Mouse (Mus musculus): Measurements from ENCODE around the gene Fahd1.

The Fahd1 gene

DNA sequence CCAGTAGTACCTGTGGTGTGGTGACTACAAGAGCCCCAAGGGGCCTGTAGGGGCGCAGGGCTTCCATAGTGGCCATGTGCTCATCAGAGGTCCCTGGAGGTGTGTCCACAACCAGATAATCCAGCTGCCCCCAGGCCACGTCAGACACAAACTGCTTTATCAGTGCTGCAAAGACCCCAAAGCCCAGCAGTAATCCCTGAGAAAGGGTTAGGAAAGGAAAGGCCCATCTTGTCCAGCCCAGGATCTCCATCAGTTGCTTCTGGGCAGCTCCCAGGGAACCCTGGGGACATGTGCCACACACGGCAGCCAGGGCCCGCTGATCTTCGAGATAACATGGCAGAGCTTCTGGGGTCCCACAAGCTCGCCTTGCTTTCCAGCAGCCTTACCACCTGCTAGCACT, 34.2 kb upstream of the Fahd1 start:
- DNase-seq = no peak

DNA sequence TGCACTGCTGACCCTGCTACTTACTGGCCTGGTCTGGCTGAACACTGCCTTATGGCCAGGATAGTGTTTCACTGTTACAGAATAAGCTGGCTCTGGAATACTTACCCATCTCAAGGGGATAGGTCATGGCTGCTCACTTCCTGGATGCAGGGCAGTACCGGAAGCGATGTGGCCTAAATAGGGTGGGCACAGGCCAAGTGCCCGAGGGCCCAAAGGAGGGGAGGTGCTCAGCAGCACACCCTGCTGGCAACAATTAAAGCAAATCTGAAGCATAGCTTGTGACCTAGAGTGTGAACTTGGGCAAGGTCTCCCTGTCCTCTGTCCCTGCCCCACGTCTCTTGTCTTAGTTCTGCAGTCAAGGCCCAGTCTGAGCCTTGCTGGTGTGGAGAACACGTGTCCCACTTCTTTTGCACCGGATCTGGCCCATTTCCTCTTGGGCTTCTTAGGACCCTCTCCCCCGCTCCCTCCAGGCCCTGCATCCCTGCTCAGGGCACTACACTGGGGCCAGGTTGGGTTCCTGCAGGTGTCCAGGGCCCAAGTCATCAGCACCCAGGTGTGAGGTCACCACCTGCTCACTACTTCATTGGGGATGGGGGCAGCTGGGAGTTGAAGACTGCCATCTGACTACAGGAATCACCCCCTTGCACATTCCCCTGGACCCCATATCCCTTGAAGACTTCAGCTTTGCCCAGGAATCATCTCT, 31.7 kb upstream of the Fahd1 start:
- no peak for DNase-seq

DNA sequence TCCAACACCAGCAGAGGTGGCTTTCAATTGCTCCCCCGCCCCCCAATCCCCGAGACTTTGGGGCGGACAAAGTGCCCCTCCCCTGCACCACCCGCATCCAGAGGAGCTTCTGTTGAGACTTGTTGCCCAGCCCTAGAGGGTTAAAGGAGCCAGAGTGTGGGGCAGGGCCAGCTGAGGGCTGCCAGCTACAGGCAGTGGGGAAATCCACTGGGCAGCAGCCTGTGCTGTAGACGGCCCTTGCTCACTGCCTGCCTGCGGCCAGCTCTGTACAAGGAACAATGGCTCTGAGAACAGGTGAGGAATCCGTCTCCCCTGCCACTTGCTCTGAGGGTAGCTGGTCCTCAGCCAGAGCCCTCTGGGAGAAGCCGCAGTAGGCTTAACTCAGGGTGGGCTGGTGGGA, 28.4 kb upstream of the Fahd1 start:
- no peak for DNase-seq

DNA sequence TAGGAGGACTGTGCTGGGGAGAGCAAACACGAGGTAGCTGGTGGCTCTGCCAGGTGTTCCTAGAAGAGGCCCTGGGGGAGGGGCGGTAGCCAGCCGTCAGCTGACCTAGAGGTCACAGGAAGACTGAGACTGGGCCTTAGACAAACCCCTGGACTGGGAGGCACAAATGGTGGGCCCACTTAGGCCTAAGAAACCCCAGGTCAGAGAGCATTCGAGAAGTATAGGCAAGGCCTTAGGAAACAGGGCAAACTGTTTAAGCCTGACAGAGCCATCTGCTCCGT, 27.9 kb upstream of the Fahd1 start:
- DNase-seq = no peak

DNA sequence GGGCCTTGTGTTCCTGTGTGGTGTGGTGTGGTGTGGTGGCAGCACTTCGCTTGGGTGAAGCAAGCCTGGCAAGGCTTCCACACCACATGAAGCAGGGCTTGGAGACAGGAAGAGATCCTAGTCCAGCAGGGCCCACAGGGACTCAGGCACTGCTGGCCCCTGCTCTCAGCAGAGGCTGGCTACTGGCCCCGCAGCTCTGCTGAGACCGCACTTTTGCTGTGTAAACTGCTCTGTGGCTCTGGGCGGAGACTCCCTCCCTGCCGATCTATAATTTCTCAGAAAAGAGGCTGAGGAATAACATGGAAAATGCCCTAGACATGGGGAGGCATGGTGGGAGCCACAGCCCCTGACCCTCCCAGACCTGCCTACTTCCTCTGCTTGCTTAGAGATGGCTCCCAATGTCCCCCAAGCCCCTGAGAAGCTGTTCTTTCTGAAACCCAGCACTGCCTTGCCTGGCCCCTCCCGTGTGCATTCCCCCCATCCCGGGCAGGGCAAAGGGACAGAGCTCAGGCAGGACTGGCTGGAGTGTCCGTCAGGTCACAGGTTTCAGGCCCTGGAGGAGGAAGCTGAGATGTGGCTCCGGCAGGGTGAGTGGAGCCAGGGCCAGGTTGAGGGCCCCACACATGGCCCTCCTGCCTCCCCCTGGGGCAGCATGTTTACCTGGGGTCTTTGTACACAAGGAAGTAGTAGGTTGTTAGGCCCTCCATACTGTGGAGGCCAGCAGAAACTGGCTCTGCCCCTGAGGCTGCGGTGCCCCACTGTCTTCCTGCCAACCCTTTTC, 27.4 kb upstream of the Fahd1 start:
- DNase-seq = no peak

DNA sequence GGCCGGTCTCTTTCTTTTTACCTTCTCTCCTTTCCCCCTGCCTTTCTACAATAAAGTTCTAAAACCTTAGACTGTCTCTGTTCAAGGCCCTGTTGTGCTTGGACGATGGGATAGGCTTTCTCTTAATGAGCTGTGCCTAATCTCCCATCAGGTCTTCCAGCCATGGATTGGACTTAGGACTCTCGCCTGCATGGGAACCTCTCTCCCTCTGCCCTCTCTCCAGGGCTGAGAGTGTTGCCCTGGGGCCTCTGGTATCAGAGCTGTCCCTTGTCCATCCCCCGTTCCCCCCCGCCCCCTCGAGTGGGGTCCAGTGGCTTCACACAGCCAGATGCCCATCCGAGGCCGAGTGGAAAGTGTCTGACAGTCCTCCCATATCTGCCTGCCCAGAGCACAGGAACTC, 24.8 kb upstream of the Fahd1 start:
- DNase-seq = no peak

DNA sequence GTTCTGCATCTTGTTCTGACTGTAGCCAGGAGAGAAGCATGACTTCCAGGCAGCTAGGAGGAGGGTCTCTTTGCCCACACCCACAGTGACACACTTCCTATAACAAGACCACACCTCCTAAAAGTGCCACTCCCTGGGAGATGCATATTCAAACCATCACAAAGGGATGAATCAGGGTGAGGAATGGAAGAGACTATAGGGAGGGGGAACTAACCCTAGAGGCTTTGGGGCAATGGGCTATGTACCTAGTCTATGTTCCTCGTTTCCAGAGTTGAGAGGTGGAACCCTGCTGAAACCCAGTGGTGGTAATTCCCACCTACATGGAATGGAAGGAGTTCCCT, 24.2 kb upstream of the Fahd1 start:
- no peak for DNase-seq

DNA sequence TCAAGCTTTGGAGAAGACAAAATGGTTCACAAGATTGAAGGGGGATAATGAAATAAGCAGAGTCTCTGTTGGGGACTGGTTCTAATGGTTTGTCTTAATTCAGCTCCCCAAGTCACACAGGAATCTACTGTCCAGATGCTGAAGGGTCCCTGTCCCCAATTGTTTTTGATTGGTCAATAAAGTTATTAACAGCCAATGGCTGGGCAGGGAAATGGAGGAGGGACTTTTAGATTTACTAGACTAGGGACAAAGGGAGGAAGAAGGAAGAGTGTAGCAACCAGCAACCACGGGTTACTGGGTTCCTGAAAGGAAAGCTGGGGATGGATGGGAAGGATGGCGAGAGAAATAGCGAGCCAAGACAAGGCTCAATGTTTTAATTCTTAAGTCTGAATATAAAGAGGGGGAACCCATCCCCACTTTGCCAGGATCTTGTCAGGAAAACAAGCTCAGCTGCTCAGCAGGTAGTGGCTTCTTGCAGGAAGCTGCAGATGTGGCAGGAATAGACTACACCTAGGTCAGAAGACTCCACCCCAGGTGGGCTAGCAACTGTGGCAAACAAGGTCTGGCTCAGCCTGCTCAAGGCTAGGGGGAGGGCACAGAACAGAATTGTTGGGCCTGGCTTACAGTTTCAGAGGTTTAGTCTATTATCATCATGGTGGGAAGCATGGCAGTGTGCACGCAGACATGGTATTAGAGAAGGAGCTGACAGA, 23.7 kb upstream of the Fahd1 start:
- no peak for DNase-seq

DNA sequence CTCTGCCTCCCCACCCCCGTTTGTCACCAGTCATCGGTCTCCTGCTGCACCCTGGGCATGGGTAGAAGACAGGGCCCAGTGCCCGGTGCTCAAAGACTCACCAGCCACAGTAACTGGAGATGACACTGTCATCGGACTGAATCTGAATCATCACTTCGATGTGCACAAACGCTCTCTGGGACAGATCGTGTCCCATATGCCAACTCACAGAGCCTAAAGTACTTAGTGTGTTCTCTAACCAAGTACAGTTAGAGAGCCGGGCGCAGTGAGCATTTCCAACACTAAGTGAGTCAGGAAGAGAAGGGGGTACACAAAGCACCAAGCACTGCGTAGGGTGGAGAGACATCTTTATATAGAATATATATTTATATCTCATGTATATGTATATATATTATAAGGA, 17.8 kb upstream of the Fahd1 start:
- no peak for DNase-seq

DNA sequence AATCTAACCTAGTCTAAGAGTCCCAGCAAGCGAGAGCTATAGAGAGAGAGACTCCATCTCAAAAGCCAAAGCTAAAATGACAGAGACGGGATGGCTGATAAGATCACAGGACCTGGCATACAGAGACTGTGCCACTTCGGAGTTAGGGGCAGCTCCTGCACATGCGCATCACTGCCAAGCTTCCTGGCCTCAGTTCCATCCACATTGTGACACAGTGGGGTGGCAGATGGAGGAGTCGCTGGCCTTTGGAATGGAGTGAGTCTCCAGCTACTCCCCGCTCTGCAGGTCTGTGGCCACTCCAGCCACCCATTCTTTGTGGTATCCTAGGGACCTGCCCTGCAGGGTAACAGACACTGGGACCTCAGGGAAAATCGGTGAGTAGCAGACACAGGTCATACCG, 15.6 kb upstream of the Fahd1 start, which contains the start of gene Igfals:
Gene Igfals (plus strand): TSS at position 222 of the 400 bp plus-strand sequence.
- no peak for DNase-seq

DNA sequence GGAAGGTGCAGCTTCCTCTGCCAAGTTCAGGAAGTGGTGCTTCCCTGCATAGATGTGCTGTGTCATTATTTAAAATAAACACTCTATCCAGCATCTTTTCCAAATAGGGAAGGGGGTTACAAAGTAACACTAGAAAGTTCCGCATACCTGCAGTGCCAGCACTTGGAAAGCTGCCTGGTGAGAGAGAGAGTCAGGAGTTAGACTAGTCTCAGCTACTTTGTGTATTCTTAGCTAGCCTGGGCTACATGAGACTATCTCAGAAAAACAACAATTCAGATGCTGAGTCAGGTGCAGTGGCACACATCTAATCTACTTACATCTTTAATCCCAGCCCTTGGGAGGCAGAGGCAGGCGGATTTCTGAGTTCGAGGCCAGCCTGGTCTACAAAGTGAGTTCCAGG, 11.6 kb upstream of the Fahd1 start:
- DNase-seq = no peak

DNA sequence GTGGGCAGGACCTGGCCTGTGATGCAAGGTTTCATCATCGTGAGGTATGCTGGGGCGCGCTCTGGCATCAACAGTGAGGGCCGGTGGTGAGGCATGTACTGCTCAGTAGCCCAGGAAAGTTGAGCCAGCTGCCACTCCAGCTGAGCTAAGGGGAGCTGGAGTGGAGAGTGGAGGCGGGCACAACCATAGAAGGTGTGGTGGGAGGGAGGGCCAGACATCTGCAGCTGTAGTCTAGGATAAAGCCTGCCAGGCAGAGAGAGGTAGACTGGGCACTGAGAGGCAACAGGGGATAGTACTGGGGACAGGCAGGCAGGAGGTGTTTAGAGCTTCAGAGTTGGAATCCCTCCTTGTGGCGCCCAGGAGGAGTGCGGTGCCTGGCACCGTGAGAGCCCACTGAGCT, 9.9 kb upstream of the Fahd1 start:
- no peak for DNase-seq

DNA sequence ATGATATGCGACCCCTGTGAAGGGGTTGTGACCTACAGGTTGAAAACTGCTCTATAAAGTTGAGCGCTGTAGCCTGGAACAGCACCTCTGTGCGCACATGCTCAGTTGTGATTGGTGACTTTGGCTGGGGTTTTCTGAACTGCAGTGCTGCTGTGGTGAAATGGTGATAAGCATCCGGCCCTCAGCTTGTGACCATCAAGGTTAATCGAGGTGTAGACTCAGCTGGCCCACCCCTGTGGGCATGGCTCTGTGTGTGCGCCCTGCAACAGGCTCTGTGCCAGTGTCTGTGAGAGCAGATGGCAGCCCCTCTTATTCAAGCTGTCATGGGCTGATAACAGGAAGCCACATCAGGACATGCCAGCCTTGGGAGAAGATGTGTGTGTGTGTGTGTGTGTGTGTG, 8.8 kb upstream of the Fahd1 start:
- no peak for DNase-seq

DNA sequence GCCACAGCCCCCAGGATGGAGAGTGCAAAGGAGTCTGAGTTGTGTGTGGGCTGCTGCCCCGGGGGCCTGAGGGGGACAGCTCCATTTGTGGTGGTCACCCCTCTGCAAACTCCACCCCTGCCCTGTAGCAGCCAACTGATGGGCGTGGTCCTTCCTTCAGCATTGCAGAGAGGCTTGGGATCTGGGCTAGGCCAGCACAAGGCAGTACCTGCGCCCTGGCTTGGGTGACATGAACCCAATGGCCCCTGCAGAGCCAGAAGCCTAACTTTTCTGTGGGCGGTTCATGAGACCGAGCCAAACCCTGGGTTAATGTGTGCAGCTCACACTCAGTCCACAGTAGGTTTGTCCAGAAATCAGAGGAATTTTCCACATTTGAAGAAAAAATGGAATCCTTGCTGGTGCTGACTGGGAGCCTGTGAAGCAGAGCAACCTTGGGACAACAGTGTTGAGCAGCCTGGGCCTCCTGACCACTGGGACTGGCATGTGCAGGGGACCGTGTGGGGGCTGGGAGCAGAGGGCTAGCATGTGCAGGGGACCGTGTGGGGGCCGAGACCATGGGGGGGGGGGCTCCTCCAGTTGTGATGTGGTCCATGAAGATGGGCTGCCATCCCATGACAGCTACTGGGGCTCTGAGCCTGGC, 7.8 kb upstream of the Fahd1 start:
- no peak for DNase-seq

DNA sequence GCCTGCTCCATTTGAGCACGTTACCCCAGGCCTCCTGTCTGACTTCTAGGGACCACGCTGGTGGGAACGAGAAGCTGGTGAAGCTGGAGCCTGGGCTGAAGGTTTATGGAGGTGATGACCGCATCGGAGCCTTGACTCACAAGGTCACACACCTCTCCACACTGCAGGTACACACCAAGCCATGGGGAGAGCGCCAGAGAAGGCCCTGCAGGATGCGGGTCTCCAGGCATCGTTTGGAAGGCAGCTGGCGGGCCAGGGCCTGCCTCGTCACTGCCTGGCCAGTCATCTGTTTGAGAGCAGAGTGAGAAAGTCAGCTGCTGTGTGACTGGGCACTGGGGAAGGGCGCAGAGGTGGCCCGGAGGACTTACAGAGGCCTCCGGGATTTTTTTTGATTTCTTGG, 6.4 kb upstream of the Fahd1 start:
- DNase-seq = no peak

DNA sequence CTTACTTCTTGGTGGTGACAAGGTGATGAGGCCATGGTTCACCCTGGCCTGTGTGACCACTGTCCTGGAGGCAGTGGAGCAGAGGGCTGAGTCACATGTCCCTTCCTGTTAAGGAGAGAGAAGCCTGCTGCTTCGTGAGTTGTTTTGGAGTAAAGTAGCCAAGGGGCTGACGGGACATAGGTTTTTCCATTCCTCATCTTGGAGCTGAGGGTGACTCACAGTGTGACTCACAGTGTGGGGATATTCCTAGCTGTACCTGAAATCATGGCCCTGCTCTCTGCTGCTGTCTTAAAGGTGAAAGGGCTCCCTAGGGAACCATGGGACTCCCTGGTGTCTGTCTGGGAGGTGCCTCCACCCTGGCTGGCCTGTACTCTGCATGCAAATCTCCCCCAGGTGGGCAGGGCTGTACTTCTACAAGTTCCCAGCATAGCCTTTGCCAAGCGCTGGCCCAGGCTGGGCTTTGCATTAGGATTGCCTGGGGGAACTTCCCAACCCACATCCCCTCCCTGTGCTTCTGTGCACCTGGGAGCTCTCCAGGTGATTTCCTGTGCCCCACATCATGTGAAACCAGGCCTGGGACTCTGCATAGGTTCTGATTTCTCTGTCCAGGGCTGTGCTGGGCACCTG, 5.8 kb upstream of the Fahd1 start:
- no peak for DNase-seq

DNA sequence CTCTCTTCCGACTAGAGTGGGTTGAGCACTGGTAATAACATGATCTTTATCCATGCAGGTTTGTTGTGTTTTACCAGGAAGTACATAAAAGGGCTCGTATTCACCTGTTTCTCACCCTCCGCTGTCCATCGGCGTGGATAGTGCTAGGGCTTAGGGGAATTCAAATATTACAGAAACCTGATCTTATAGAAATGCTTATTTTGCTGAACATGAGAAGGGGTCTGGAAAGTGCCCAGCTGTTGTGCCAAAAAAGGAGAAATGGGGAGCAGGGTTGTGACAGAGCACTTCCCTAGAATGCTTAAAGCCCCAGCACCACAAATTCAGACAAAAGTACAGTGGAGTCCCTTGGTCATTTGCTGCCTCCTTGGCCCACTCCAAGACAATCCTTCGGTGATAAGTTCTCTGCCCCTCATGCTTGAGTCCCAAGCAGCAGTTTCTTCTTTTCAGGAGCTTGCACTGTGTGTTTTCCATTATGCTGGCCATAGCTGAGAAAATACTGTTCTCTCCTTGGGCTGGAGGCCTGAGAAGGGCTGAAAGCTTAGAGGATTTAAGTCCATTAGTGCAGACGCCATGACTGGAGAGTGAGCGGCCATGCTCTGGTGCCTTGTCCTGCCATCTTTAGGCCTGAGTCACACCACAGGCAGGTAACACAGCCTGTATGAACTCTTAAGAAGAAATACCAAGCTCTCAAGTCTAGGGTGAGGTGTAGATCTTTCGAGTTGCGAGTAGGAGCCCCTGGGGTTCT, 1.4 kb upstream of the Fahd1 start:
- DNase-seq = no peak

DNA sequence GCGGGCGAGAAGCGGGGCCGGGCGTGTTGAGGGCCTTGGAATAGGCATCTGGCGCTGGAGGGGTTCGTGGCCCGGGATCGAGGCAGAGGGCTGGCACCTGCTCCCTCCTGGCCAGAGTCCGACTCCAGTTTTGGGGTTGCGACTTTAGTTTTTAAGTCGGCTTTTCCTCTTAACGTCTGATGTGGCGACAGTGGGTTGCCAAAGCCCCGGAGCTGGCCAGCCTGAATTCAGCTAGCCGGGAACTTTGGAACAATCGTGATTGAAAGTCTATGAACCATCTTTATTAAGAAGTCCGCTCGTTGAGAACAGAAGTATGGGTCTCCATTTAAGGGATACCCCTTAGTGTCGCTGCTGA, 586 bp upstream of the Fahd1 start:
- DNase-seq = no peak

DNA sequence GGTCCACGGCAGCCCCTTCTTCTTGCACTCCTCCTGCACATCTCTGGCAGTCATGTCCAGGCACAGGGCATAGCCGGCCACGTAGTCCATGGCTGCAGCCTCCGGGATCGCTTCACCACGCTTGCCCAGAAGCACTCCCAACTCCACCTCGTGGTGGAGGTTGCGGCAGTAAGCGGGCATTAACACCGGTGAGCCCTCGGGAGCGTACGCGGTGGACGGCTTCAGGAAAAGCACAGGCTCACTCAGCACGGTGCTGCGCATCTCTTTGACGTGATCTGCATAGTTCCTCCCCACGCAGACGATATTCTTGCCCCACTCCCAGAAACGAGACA, 465 bp downstream of the Fahd1 start:
- DNase-seq = no peak

DNA sequence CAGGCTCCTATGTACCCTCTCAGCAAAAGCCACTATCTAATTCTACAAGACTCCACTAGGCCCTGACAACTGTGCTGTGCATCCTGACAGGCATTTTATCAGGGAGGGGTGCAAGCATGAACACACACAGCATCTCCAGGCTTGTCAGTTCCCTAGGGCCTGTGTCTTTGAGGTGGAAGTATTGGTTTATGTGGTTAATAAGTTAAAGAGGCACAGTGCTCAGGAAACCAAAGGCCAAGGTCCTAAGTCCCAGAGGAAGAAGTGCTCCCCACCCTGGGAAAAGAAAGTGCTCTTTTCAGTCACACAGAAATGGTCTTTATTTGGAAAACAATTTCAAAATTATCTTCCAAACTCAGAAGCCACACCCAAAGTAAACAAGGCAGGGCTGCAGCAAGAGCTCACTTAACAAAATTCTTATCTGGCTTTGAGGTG, 1.5 kb downstream of the Fahd1 start:
- DNase-seq = no peak

DNA sequence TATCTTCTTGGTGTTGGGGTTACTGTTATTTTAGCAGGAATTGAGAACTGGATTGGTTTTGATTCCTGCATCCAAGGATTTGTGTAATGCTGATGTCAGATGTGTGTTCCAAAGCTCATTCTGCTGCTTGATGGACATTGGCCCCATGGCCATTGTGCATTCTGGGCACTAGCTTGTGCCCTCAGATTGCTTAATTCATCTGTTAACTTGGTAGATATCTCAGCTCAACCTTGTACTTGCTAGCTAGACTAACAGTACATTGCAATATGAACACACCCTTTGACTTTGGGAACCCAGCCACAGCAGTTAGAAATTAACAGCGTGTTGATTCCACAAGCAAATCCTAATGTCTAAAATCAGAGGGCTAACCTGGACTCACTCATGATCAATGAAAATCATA, 2.8 kb downstream of the Fahd1 start:
- DNase-seq = no peak

DNA sequence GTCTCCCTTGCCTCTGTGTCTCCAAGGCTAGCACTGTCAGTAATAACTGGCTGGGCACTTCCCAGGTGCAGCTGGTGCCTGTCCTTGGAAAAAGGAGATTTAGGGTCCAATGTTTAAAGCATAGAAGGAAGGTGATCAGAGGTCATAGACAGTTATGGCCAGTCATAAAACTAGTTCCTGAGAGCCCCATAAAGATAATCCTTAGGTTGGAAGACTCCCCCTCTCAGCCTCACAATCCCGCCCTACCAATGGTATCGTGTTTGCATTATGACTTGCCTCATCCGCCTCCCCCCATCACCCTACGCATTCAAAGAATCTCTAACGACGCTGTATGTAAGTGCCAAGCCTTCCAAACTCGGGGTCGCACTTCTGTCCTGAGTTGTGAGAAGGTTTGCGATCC, 5.6 kb downstream of the Fahd1 start:
- no peak for DNase-seq

DNA sequence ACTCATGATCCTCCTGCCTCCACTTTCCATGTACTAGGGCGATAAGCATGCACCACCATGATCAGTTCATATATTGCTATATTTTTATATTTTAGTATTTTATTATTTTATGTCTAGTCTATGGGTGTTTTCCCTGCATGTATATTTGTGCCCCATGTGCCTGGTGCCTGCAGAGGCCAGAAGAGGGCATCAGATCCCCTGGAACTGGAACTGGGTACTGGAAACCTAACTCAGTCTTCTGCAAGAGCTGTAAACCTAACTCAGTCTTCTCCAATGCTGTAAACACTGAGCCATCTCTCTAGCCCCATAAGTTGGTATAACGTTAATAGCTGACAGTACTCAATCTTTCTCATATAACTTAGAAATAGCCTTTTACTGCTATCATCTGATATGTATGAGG, 7.5 kb downstream of the Fahd1 start:
- no peak for DNase-seq
